Mouse (Mus musculus): ENCODE results near the gene Gcsam. TPM values are rescaled to one million over a fixed set of nuclear protein-coding genes. Genes with fewer than 3 reads are reported as not detected.

Gcsam gene
- total RNA-seq, 2 experiments from 2014 or later, result 0.22 to 0.25 TPM

DNA sequence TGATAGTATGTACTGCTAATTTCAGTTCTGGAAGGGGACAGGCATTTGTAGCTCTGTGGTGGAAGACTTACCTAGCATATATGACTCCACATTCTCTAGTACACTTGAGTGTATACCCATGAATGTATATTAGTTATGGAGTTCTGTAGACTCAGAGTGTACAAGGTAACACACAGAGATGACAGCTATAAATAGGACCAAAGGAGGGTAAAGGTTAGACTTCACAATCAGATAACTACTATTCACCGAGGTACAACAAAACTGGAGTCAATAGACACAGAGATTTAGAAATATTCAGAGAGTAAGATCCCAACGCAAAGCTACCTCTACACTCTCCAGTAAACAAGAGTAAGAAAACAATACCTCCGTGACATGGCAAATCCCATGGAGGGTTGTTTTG, 33.8 kb downstream of the Gcsam start:
- no peak for DNase-seq
- intact Hi-C loops (cut with DNase I), result no loop called here

DNA sequence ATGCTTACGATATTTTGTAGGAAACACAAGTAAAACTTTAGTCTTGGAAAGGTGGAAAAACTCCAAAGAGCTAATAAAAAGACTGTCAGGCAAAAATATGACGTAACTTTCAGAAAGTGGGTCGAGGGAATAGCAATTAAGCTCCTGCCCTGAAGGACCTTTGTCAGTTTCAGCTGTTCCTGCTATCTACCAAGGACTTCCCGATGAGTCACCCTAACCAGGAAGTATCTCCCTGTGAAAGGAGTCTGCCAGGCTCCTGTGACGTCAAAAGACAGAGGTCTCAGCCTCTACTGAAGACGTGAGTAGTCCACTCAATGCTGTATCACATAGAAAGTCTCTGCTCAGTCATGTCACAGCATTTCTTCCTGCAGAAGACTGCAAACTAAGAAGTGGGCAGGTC, 34.2 kb downstream of the Gcsam start:
- intact Hi-C loops (cut with DNase I), result no loop called here
- no peak for DNase-seq

DNA sequence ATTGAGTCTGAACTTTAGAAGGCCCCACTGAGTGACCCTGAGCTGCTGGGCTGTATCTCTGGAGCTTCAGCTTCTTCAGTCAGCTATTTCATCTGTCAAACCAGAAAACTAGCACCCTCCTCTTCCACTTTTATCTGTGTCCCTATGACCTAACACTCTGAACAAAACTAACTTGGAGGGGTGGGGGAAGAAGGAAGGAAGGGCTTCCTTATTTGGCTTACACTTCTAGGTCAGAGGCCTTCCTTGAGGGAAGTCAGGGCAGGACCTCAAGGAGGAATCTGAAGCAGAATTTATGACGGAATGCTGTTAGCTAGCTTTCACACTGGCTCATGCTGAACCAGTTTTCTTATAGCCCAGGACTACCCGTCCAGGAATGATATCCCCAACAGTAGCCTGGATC, 41.3 kb downstream of the Gcsam start:
- intact Hi-C loops (cut with DNase I), result no loop called here
- DNase-seq, result no peak

- intact Hi-C loops (cut with DNase I), result no loop called here
Measured at GRCm38 (mm10) chr16:45653009-45653933, 43.1 kb downstream of the Gcsam start.

GRCm38 (mm10) chr16:45653934-45654332, 43.8 kb downstream of the Gcsam start, which contains the start of gene BC016579:
Gene BC016579 (minus strand): TSS chr16:45654068.
- intact Hi-C loops (cut with DNase I), result no loop called here
- DNase-seq, result no peak

More at GRCm38 (mm10) chr16:45653009-45653933, 43.1 kb downstream of the Gcsam start:
- no peak for DNase-seq

GRCm38 (mm10) chr16:45654465-45654864, 44.3 kb downstream of the Gcsam start:
- intact Hi-C loops (cut with DNase I), result no loop called here

DNA sequence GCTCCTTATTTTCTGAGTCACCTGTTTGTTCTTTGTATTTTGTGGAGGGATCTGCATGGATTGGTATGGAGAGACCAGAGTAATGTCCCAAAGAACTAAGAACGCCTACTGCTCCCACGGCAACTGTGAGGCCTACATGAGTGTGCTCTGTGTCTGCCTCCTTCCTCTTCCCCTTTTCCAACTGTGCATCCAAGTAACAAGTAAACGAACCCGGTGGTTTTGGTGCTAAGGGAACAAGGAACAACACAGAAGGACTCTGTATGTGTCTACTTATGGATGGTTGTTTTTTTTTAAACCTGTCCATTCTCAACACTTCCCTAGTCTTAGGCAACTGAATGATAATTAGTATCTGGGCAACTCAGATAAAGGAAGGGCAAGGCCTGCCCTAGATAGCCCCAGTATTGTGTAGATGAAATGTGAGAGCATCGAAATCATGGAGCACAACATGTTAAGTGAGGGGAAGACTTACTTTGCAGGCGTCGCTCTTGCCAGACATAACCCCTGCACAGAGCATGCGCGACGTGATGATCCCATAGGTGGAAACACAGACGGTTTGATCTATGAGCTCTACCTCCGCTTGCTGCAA, 47.5 kb downstream of the Gcsam start:
- DNase-seq, result no peak
- intact Hi-C loops (cut with DNase I), result no loop called here

More at GRCm38 (mm10) chr16:45654465-45654864, 44.3 kb downstream of the Gcsam start:
- DNase-seq, result no peak

DNA sequence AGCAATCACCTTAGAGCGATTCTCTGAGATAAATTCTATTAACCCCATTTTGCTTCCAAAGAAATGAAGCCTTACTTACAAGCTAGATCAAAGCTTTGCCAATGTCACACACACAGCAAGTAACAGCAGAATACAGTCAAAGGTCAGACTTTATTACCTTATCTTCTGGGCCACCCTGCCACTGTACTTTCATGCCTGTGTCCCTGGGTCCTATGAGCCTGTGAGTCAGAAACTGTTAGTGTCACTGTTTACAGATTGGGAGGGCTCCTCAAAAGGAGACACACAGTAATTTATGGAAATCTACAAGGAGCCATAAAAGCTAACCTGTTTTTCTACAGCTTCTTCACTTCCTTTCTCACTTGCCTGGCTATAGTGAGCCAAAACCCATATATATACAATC, 48.1 kb downstream of the Gcsam start:
- intact Hi-C loops (cut with DNase I), result no loop called here
- DNase-seq, result no peak

GRCm38 (mm10) chr16:45659596-45659995, 49.4 kb downstream of the Gcsam start:
- intact Hi-C loops (cut with DNase I), result no loop called here
- DNase-seq, result no peak

- DNase-seq, result no peak
- intact Hi-C loops (cut with DNase I), result no loop called here
Measured at GRCm38 (mm10) chr16:45662381-45662780, 52.2 kb downstream of the Gcsam start.

DNA sequence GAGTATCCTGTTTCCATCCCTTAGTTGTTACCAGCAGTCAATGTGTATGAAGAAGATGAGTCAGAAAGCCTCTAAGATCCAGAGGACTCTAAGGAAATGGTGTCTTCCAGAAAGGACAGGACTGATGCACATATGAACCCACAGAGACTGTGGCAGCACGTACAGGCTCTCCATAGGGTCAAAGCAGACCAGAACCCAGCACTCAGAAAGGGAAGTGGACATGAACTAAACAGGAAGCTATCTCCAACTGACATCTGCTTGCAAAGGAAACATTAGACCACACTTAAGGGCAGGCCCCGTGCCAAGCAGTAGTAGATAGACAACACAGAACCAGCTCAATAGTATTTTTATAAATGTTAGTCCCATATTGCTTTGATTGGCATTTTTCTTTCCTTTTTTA, 56.0 kb downstream of the Gcsam start:
- no peak for DNase-seq
- intact Hi-C loops (cut with DNase I), result no loop called here

DNA sequence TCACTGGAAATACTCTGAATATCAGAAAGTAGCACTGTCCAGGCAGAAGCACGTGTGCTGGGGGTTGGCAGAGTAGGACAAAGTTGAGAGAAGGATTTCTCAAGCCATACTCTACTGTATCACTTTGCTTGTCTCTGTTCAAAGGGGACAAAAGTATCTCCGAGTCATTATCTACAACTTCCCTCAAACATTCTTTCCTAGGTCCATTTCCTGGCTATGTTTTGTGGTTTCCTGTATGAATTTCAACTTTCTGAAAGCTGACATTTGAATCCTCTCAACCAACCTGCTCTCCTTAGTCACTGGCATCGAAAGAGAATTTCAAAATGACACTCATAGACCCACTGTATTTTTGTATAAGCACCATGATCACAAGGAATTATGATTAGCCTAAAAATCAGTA, 58.0 kb downstream of the Gcsam start:
- intact Hi-C loops (cut with DNase I), result no loop called here
- DNase-seq, result no peak

- intact Hi-C loops (cut with DNase I), result no loop called here
- DNase-seq, result no peak
Measured at GRCm38 (mm10) chr16:45670005-45670404, 59.8 kb downstream of the Gcsam start.

Other genes with a start within 250 kb of the Gcsam start
- gene Cd200, start 201.3 kb upstream of the Gcsam start, total RNA-seq (2021), result 10 to 100 TPM; 66.9 to 69.8 TPM
- not detected for gene Gm609, start 117.4 kb upstream of the Gcsam start, total RNA-seq (2021)
- not detected for gene Gm17783, start 78.3 kb upstream of the Gcsam start, total RNA-seq (2021)
- not detected for gene Slc9c1, start 75.1 kb upstream of the Gcsam start, total RNA-seq (2021)
- gene BC016579, start 43.7 kb downstream of the Gcsam start, total RNA-seq (2021), result not detected
- gene Tmprss7, start 83.3 kb downstream of the Gcsam start, total RNA-seq (2021), result not detected
- under 1 TPM; 0.43 to 0.64 TPM for gene Tagln3, start 114.2 kb downstream of the Gcsam start, total RNA-seq (2021)
- 10 to 100 TPM; 15.2 to 17.9 TPM for gene Abhd10, start 132.6 kb downstream of the Gcsam start, total RNA-seq (2021)